Comparison of ENCODE assay signal across 13 mouse cellular contexts in the genomic region with DNA sequence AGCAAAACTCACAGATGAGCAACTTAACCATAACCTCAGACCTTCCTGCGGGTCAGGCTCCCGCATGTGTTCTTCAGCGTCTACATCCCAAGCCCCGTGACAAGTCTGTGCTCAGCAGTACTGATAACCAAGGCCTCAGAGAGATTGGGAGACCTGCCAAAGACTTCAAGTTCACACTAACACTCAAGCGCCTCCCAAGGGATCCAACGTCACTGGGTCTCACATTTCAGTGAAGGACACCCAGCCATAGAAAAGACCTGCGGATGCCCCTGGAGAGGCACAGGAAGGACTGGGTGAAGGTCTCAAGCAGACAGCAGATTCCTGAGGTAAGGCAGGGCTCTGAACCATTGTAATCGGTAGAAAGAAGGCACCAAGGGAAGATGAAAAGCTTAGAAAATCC. TPM values are rescaled to one million over a fixed set of nuclear protein-coding genes. Genes with fewer than 3 reads are reported as not detected.
DNase-seq lines count a peak whose midpoint lies in the region; ATAC-seq and TF ChIP-seq lines count a peak whose summit lies in the region.
"Had no signal": no experiment of that assay in that cellular context is flagged by ENCODE, and none has a peak within 500 bp of the region (broad histone marks: within the 10 kb centered on the region; RNA-seq: fewer than 3 reads in every experiment).

No protein-coding gene starts in this region.

- 22% methylated on average over 8 of the region's 8 CpGs for WGBS in lung, embryonic 14.5 days
- WGBS in lung, adult 2 months = 36% methylated on average over 8 of the region's 8 CpGs

- DNase-seq in lung, embryonic 14.5 days = peak; percentile 83
- no peak for DNase-seq in lung, adult 2 months
- peak; percentile 81 to 85 for DNase-seq in heart, adult 18-20 months
- DNase-seq in heart, postnatal 4 days = peak; percentile 75
- peak; percentile 73 for DNase-seq in testis, postnatal 14 days (ENCODE audit: low spot score)
- DNase-seq in layer of hippocampus, adult 8-10 months (ENCODE audit: low spot score in 2 of 2) = no peak
- no peak for DNase-seq in embryo, embryonic 9.5 days (ENCODE audit: extremely low spot score)
- DNase-seq: cerebellum, adult 2 months; layer of hippocampus, postnatal 36 days; thymus, adult 2 months had no signal

- H3K4me1 ChIP-seq in lung, embryonic 14.5 days (ENCODE audit: insufficient read depth) = no peaks in the 10 kb centered on the region
- no peaks in the 10 kb centered on the region for H3K4me1 ChIP-seq in lung, adult 2 months (ENCODE audit: control insufficient read depth, insufficient read depth, low read length)
- H3K4me1 ChIP-seq: hindbrain, embryonic 13.5 days had no signal

- H3K9me3 ChIP-seq in lung, embryonic 14.5 days (ENCODE audit: low read depth, low read length) = no peaks in the 10 kb centered on the region
- H3K9me3 ChIP-seq: hindbrain, embryonic 13.5 days had no signal

- ATAC-seq in lung, embryonic 14.5 days (ENCODE audit: insufficient read depth) = peak; percentile 67
- ATAC-seq: midbrain, embryonic 16.5 days had no signal

- no peak for TF ChIP-seq POLR2A in lung, adult 2 months (IDR thresholded peaks at IDR 0.05; ENCODE audit: borderline replicate concordance, extremely low read depth, low read depth, low read length)

- no peak overlapping the region for H3K27ac ChIP-seq in lung, embryonic 14.5 days (ENCODE audit: low read depth)
- H3K27ac ChIP-seq: hindbrain, embryonic 13.5 days; liver, embryonic 14.5 days had no signal

- no peak overlapping the region for H3K9ac ChIP-seq in lung, embryonic 14.5 days
- H3K9ac ChIP-seq: hindbrain, embryonic 13.5 days; liver, embryonic 14.5 days had no signal

- H3K27me3 ChIP-seq in lung, embryonic 14.5 days (ENCODE audit: insufficient read depth, low read length) = no peaks in the 10 kb centered on the region

- no peak for TF ChIP-seq CTCF in lung, embryonic 14.5 days (IDR thresholded peaks at IDR 0.05; ENCODE audit: low read depth)
- TF ChIP-seq CTCF in lung, adult 2 months (IDR thresholded peaks at IDR 0.05; ENCODE audit: insufficient read depth, low read length) = no peak

- no peak overlapping the region for H3K4me3 ChIP-seq in lung, embryonic 14.5 days (ENCODE audit: low read depth, low read length)
- no peak overlapping the region for H3K4me3 ChIP-seq in lung, adult 2 months (replicated peaks; ENCODE audit: extremely low read depth, low read depth, low read length)
- H3K4me3 ChIP-seq: hindbrain, embryonic 13.5 days had no signal

- H3K36me3 ChIP-seq in lung, embryonic 14.5 days (ENCODE audit: insufficient read depth) = no peaks in the 10 kb centered on the region
- H3K36me3 ChIP-seq: hindbrain, embryonic 13.5 days had no signal

- H3K4me2 ChIP-seq in lung, embryonic 14.5 days = no peak overlapping the region
- H3K4me2 ChIP-seq: hindbrain, embryonic 13.5 days had no signal

RNA-seq across cellular contexts. Expression of a gene that starts 28.8 kb away (rescaled TPM):
- polyA plus RNA-seq in lung, embryonic 14.5 days (2014; fragmentation: Nextera tagmentation; extraction: Ambion mirVana) = 0.50 and 0.77 TPM in 2 replicates
- 3.2 and 4.5 TPM in 2 replicates for polyA plus RNA-seq in lung, adult 2 months (2012; rRNA removed)
- total RNA-seq in heart, adult 18-20 months (2021) = 1 to 10 TPM; 1.2 TPM
- total RNA-seq in heart, postnatal 4 days (2021) = 1 to 10 TPM in 1 of 2 experiments, under 1 TPM in 1; 0.74 to 1.0 TPM
- total RNA-seq in layer of hippocampus, adult 8-10 months (2022) = 1 to 10 TPM; 1.3 to 2.3 (median 2.0) TPM

RNA-seq across cellular contexts. Expression of a gene that starts 28.9 kb away (rescaled TPM):
- polyA plus RNA-seq in lung, embryonic 14.5 days (2014; fragmentation: Nextera tagmentation; extraction: Ambion mirVana) = 23.9 and 24.5 TPM in 2 replicates
- 3.7 and 8.3 TPM in 2 replicates for polyA plus RNA-seq in lung, adult 2 months (2012; rRNA removed)
- 100 to 1,000 TPM; 120 to 131 TPM for total RNA-seq in heart, adult 18-20 months (2021)
- total RNA-seq in heart, postnatal 4 days (2021) = 10 to 100 TPM; 58.8 to 60.8 TPM
- 10 to 100 TPM; 22.7 to 25.6 (median 23.3) TPM for total RNA-seq in layer of hippocampus, adult 8-10 months (2022)

Comparison
In these comparisons a context has a peak if more than half of its experiments do, and no peak if none do; other contexts are left out.
1. DNase-seq: peak in lung, embryonic 14.5 days (single experiment), heart, adult 18-20 months (2 of 2), heart, postnatal 4 days (single experiment) and testis, postnatal 14 days (single experiment); none in lung, adult 2 months (single experiment), layer of hippocampus, adult 8-10 months (0 of 2) and embryo, embryonic 9.5 days (single experiment).